Mouse (Mus musculus): ENCODE measurements around the gene Olfr921. TPM values are rescaled to one million over a fixed set of nuclear protein-coding genes. Genes with fewer than 3 reads are reported as not detected.

Gene Olfr921
- total and polyA plus RNA-seq, 3 experiments, result not detected

- Histone ChIP-seq H3K9ac (ENCODE audit: low read depth, low read length) (no peak overlapping the region), H3K27ac (no peak overlapping the region), H3K36me3 (ENCODE audit: control insufficient read depth, insufficient read depth, low read length) (no peaks in the 10 kb centered on the region), H3K79me2 (replicated peaks; ENCODE audit: control insufficient read depth, insufficient read depth, low read length) (no peaks in the 10 kb centered on the region), H3K4me3 (no peak overlapping the region), H3K27me3 (ENCODE audit: control insufficient read depth, insufficient read depth, low read length) (no peaks in the 10 kb centered on the region), H3K4me1 (ENCODE audit: control insufficient read depth, insufficient read depth, low read length) (no peaks in the 10 kb centered on the region)
- no peak for DNase-seq
- WGBS, result 60% methylated on average over 2 of the region's 2 CpGs
- intact Hi-C loops (cut with DNase I), result no loop called here
- TF ChIP-seq POLR2A (IDR thresholded peaks at IDR 0.05; ENCODE audit: insufficient read depth, low read depth, low read length) (no peak), EP300 (IDR thresholded peaks at IDR 0.05; ENCODE audit: insufficient read depth, low read depth, low read length) (no peak), CTCF (IDR thresholded peaks at IDR 0.05) (no peak)
These were observed 19.8 kb downstream of the Olfr921 start for GRCm38 (mm10) chr9:38792689-38793088.

GRCm38 (mm10) chr9:38805696-38806095, 32.8 kb downstream of the Olfr921 start:
- H3K4me3 ChIP-seq, result no peak overlapping the region
- no peaks in the 10 kb centered on the region for H3K4me1 ChIP-seq (ENCODE audit: control insufficient read depth, insufficient read depth, low read length)
- intact Hi-C loops (cut with DNase I), result no loop called here
- H3K9ac ChIP-seq (ENCODE audit: low read depth, low read length), result no peak overlapping the region
- DNase-seq, result no peak
- no peaks in the 10 kb centered on the region for H3K79me2 ChIP-seq (replicated peaks; ENCODE audit: control insufficient read depth, insufficient read depth, low read length)
- no peaks in the 10 kb centered on the region for H3K27me3 ChIP-seq (ENCODE audit: control insufficient read depth, insufficient read depth, low read length)
- H3K36me3 ChIP-seq (ENCODE audit: control insufficient read depth, insufficient read depth, low read length), result no peaks in the 10 kb centered on the region
- TF ChIP-seq POLR2A (IDR thresholded peaks at IDR 0.05; ENCODE audit: insufficient read depth, low read depth, low read length) (no peak), CTCF (IDR thresholded peaks at IDR 0.05) (no peak), EP300 (IDR thresholded peaks at IDR 0.05; ENCODE audit: insufficient read depth, low read depth, low read length) (no peak)
- H3K27ac ChIP-seq, result no peak overlapping the region

GRCm38 (mm10) chr9:38814314-38814713, 41.4 kb downstream of the Olfr921 start, which contains the start of gene Olfr922:
Gene Olfr922 (plus strand): TSS chr9:38814614.
- DNase-seq, result no peak
- Histone ChIP-seq H3K27ac (no peak within 1 kb of the TSS), H3K9ac (ENCODE audit: low read depth, low read length) (no peak within 1 kb of the TSS), H3K27me3 (ENCODE audit: control insufficient read depth, insufficient read depth, low read length) (no peaks in the 10 kb centered on the region), H3K36me3 (ENCODE audit: control insufficient read depth, insufficient read depth, low read length) (no peaks in the 10 kb centered on the region), H3K79me2 (replicated peaks; ENCODE audit: control insufficient read depth, insufficient read depth, low read length) (no peaks in the 10 kb centered on the region), H3K4me1 (ENCODE audit: control insufficient read depth, insufficient read depth, low read length) (no peaks in the 10 kb centered on the region), H3K4me3 (no peak within 1 kb of the TSS)
- 41% methylated on average over 2 of the region's 2 CpGs for WGBS
- intact Hi-C loops (cut with DNase I), result no loop called here
- TF ChIP-seq CTCF (IDR thresholded peaks at IDR 0.05) (no peak), POLR2A (IDR thresholded peaks at IDR 0.05; ENCODE audit: insufficient read depth, low read depth, low read length) (no peak), EP300 (IDR thresholded peaks at IDR 0.05; ENCODE audit: insufficient read depth, low read depth, low read length) (no peak)

- H3K9ac ChIP-seq (ENCODE audit: low read depth, low read length), result no peak overlapping the region
- no peaks in the 10 kb centered on the region for H3K27me3 ChIP-seq (ENCODE audit: control insufficient read depth, insufficient read depth, low read length)
- H3K4me1 ChIP-seq (ENCODE audit: control insufficient read depth, insufficient read depth, low read length), result no peaks in the 10 kb centered on the region
- TF ChIP-seq POLR2A (IDR thresholded peaks at IDR 0.05; ENCODE audit: insufficient read depth, low read depth, low read length), result no peak
- no peak for TF ChIP-seq CTCF (IDR thresholded peaks at IDR 0.05)
- no peak for TF ChIP-seq EP300 (IDR thresholded peaks at IDR 0.05; ENCODE audit: insufficient read depth, low read depth, low read length)
- no peaks in the 10 kb centered on the region for H3K36me3 ChIP-seq (ENCODE audit: control insufficient read depth, insufficient read depth, low read length)
- no peaks in the 10 kb centered on the region for H3K79me2 ChIP-seq (replicated peaks; ENCODE audit: control insufficient read depth, insufficient read depth, low read length)
- no peak overlapping the region for H3K4me3 ChIP-seq
- intact Hi-C loops (cut with DNase I), result no loop called here
- WGBS, result 73% methylated on average over 1 of the region's 1 CpGs
- no peak overlapping the region for H3K27ac ChIP-seq
- no peak for DNase-seq
These were observed 42.7 kb downstream of the Olfr921 start for GRCm38 (mm10) chr9:38815458-38815986.

GRCm38 (mm10) chr9:38826245-38826644, 53.4 kb downstream of the Olfr921 start, which contains the start of gene Olfr923:
Gene Olfr923 (plus strand): TSS chr9:38826545.
- H3K4me3 ChIP-seq, result no peak within 1 kb of the TSS
- TF ChIP-seq POLR2A (IDR thresholded peaks at IDR 0.05; ENCODE audit: insufficient read depth, low read depth, low read length) (no peak), EP300 (IDR thresholded peaks at IDR 0.05; ENCODE audit: insufficient read depth, low read depth, low read length) (no peak), CTCF (IDR thresholded peaks at IDR 0.05) (no peak)
- intact Hi-C loops (cut with DNase I), result no loop called here
- no peaks in the 10 kb centered on the region for H3K36me3 ChIP-seq (ENCODE audit: control insufficient read depth, insufficient read depth, low read length)
- no peaks in the 10 kb centered on the region for H3K27me3 ChIP-seq (ENCODE audit: control insufficient read depth, insufficient read depth, low read length)
- no peaks in the 10 kb centered on the region for H3K79me2 ChIP-seq (replicated peaks; ENCODE audit: control insufficient read depth, insufficient read depth, low read length)
- H3K27ac ChIP-seq, result no peak within 1 kb of the TSS
- no peak within 1 kb of the TSS for H3K9ac ChIP-seq (ENCODE audit: low read depth, low read length)
- no peak for DNase-seq
- no peaks in the 10 kb centered on the region for H3K4me1 ChIP-seq (ENCODE audit: control insufficient read depth, insufficient read depth, low read length)
- 76% methylated on average over 1 of the region's 1 CpGs for WGBS

Other genes starting within 250 kb of the Olfr921 start
- gene Olfr910, start 235.2 kb upstream of the Olfr921 start, total RNA-seq (2021), result not detected
- not detected in 2 replicates for gene Olfr910, start 235.2 kb upstream of the Olfr921 start, polyA plus RNA-seq (2012; rRNA removed)
- not detected for gene Olfr912, start 192.9 kb upstream of the Olfr921 start, total RNA-seq (2021)
- gene Olfr912, start 192.9 kb upstream of the Olfr921 start, polyA plus RNA-seq (2012; rRNA removed), result not detected in 2 replicates
- gene Olfr913, start 180.3 kb upstream of the Olfr921 start, total RNA-seq (2021), result not detected
- not detected in 2 replicates for gene Olfr913, start 180.3 kb upstream of the Olfr921 start, polyA plus RNA-seq (2012; rRNA removed)
- gene Olfr914, start 168.0 kb upstream of the Olfr921 start, total RNA-seq (2021), result not detected
- not detected in 2 replicates for gene Olfr914, start 168.0 kb upstream of the Olfr921 start, polyA plus RNA-seq (2012; rRNA removed)
- not detected for gene Olfr916, start 113.2 kb upstream of the Olfr921 start, total RNA-seq (2021)
- not detected in 2 replicates for gene Olfr916, start 113.2 kb upstream of the Olfr921 start, polyA plus RNA-seq (2012; rRNA removed)
- not detected for gene Olfr917, start 107.2 kb upstream of the Olfr921 start, total RNA-seq (2021)
- gene Olfr917, start 107.2 kb upstream of the Olfr921 start, polyA plus RNA-seq (2012; rRNA removed), result not detected in 2 replicates
- gene Olfr918, start 98.5 kb upstream of the Olfr921 start, total RNA-seq (2021), result not detected
- not detected in 2 replicates for gene Olfr918, start 98.5 kb upstream of the Olfr921 start, polyA plus RNA-seq (2012; rRNA removed)
- not detected for gene Olfr919, start 69.4 kb upstream of the Olfr921 start, total RNA-seq (2021)
- gene Olfr919, start 69.4 kb upstream of the Olfr921 start, polyA plus RNA-seq (2012; rRNA removed), result not detected in 2 replicates
- gene Vwa5a, start 54.8 kb upstream of the Olfr921 start, total RNA-seq (2021), result 10 to 100 TPM; 24.8 to 31.6 TPM
- 13.3 and 27.1 TPM in 2 replicates for gene Vwa5a, start 54.8 kb upstream of the Olfr921 start, polyA plus RNA-seq (2012; rRNA removed)
- gene Olfr920, start 20.8 kb upstream of the Olfr921 start, total RNA-seq (2021), result under 1 TPM in 1 of 2 experiments, not detected in 1; 0.05 TPM
- 0.06 and 0.12 TPM in 2 replicates for gene Olfr920, start 20.8 kb upstream of the Olfr921 start, polyA plus RNA-seq (2012; rRNA removed)
- not detected for gene Olfr922, start 41.5 kb downstream of the Olfr921 start, total RNA-seq (2021)
- gene Olfr922, start 41.5 kb downstream of the Olfr921 start, polyA plus RNA-seq (2012; rRNA removed), result not detected in 2 replicates
- gene Olfr923, start 53.5 kb downstream of the Olfr921 start, total RNA-seq (2021), result not detected
- gene Olfr923, start 53.5 kb downstream of the Olfr921 start, polyA plus RNA-seq (2012; rRNA removed), result not detected in 2 replicates
- gene Olfr924, start 71.4 kb downstream of the Olfr921 start, total RNA-seq (2021), result not detected
- not detected in 2 replicates for gene Olfr924, start 71.4 kb downstream of the Olfr921 start, polyA plus RNA-seq (2012; rRNA removed)
- gene Olfr26, start 82.0 kb downstream of the Olfr921 start, total RNA-seq (2021), result not detected
- gene Olfr26, start 82.0 kb downstream of the Olfr921 start, polyA plus RNA-seq (2012; rRNA removed), result 0.18 TPM in 1 of 2 replicates, not detected in the other
- not detected for gene Olfr926, start 104.1 kb downstream of the Olfr921 start, total RNA-seq (2021)
- not detected in 2 replicates for gene Olfr926, start 104.1 kb downstream of the Olfr921 start, polyA plus RNA-seq (2012; rRNA removed)
- not detected for gene Olfr930, start 156.7 kb downstream of the Olfr921 start, total RNA-seq (2021)
- not detected in 2 replicates for gene Olfr930, start 156.7 kb downstream of the Olfr921 start, polyA plus RNA-seq (2012; rRNA removed)
- not detected for gene Olfr933, start 199.2 kb downstream of the Olfr921 start, total RNA-seq (2021)
- gene Olfr933, start 199.2 kb downstream of the Olfr921 start, polyA plus RNA-seq (2012; rRNA removed), result not detected in 2 replicates
- gene Olfr934, start 215.2 kb downstream of the Olfr921 start, total RNA-seq (2021), result not detected
- gene Olfr934, start 215.2 kb downstream of the Olfr921 start, polyA plus RNA-seq (2012; rRNA removed), result not detected in 2 replicates
- not detected for gene Olfr935, start 226.6 kb downstream of the Olfr921 start, total RNA-seq (2021)
- not detected in 2 replicates for gene Olfr935, start 226.6 kb downstream of the Olfr921 start, polyA plus RNA-seq (2012; rRNA removed)

Measured in heart, adult 2 months (tissue).